Mouse (Mus musculus) MEL (cell line): ENCODE results near the gene Taldo1. TPM values are rescaled to one million over a fixed set of nuclear protein-coding genes. Genes with fewer than 3 reads are reported as not detected.

Experiments used
- DNase-seq: peaks from one replicate; pipeline ENCODE4 v3.0.0; 2011; ENCODE audit warnings: low read depth, low spot score
- H3K27ac ChIP-seq: 2 replicates; pipeline ENCODE4 v1.5.1; 2012; ENCODE audit warnings: low read depth, mild to moderate bottlenecking, control low read depth, low read length, moderate library complexity; ENCODE audit not compliant: control insufficient read depth
- H3K27me3 ChIP-seq, 2 experiments: fragments of 150-350 bp in 1 of 2; sonication (generic) in 1 of 2; 2 replicates each; pipeline ENCODE4 v1.6.1; 2012; ENCODE audit warnings: low read length in 2 of 2, mild to moderate bottlenecking in 2 of 2, improper control_type of control experiment in 1 of 2, moderate library complexity in 1 of 2; ENCODE audit not compliant: insufficient read depth in 2 of 2, control insufficient read depth in 1 of 2
- H3K36me3 ChIP-seq, 2 experiments: 2 replicates each; pipeline ENCODE4 v1.6.1; 2012 to 2014; ENCODE audit warnings: low read length in 2 of 2, improper control_type of control experiment in 1 of 2, inconsistent platforms in 1 of 2, mild to moderate bottlenecking in 1 of 2; ENCODE audit not compliant: insufficient read depth in 2 of 2, control insufficient read depth in 1 of 2
- H3K4me1 ChIP-seq, 2 experiments: fragments of 150-350 bp in 1 of 2; sonication (generic) in 1 of 2; 2 replicates each; pipeline ENCODE4 v1.6.1; 2012; ENCODE audit warnings: low read length in 2 of 2, improper control_type of control experiment in 1 of 2, mild to moderate bottlenecking in 1 of 2; ENCODE audit not compliant: insufficient read depth in 2 of 2, control insufficient read depth in 1 of 2
- H3K4me3 ChIP-seq, 2 experiments: fragments of 150-350 bp in 1 of 2; sonication (generic) in 1 of 2; 2 replicates each; pipeline ENCODE4 v1.5.1; 2012; ENCODE audit warnings: low read depth in 2 of 2, low read length in 2 of 2, mild to moderate bottlenecking in 2 of 2, moderate library complexity in 2 of 2, control low read depth in 1 of 2, improper control_type of control experiment in 1 of 2; ENCODE audit not compliant: control insufficient read depth in 1 of 2, insufficient read depth in 1 of 2
- H3K79me2 ChIP-seq: 2 replicates; pipeline ENCODE4 v1.6.1; 2012; ENCODE audit warnings: mild to moderate bottlenecking, low read length, moderate library complexity; ENCODE audit not compliant: control insufficient read depth, poor library complexity, insufficient read depth
- H3K9ac ChIP-seq: 2 replicates; pipeline ENCODE4 v1.6.1; 2012; ENCODE audit warnings: low read depth, mild to moderate bottlenecking, control low read depth, low read length, moderate library complexity; ENCODE audit not compliant: control insufficient read depth, poor library complexity, severe bottlenecking
- H3K9me3 ChIP-seq: fragments of 150-350 bp; sonication (generic); replicated peaks from 2 replicates; pipeline ENCODE4 v1.6.1; 2012; ENCODE audit warnings: mild to moderate bottlenecking, low read length, improper control_type of control experiment, moderate library complexity; ENCODE audit not compliant: insufficient read depth
- BHLHE40 ChIP-seq: IDR thresholded peaks from 2 replicates; pipeline ENCODE4 v1.6.1; 2012; ENCODE audit warnings: low read depth, mild to moderate bottlenecking, inconsistent platforms, low read length, improper control_type of control experiment, borderline replicate concordance
- CTCF ChIP-seq, 3 experiments: IDR thresholded peaks in 2 of 3; conservative IDR thresholded peaks in 1 of 3; 2 replicates each; pipeline ENCODE4 v1.5.1; 2011 to 2012; ENCODE audit warnings: low read length in 3 of 3, low read depth in 2 of 3, mild to moderate bottlenecking in 2 of 3, improper control_type of control experiment in 1 of 3, inconsistent platforms in 1 of 3, mixed read lengths in 1 of 3, moderate library complexity in 1 of 3; ENCODE audit not compliant: control insufficient read depth in 1 of 3, insufficient read depth in 1 of 3, poor library complexity in 1 of 3, severe bottlenecking in 1 of 3
- GABPA ChIP-seq: IDR thresholded peaks from 2 replicates; pipeline ENCODE4 v1.6.1; 2012; ENCODE audit warnings: low read depth, mild to moderate bottlenecking, inconsistent platforms, low read length, improper control_type of control experiment, moderate library complexity
- MAX ChIP-seq: IDR thresholded peaks from 2 replicates; pipeline ENCODE4 v1.6.1; 2011; ENCODE audit warnings: low read length, improper control_type of control experiment
- MAZ ChIP-seq: IDR thresholded peaks from 2 replicates; pipeline ENCODE4 v1.6.1; 2012; ENCODE audit warnings: low read depth, mild to moderate bottlenecking, inconsistent platforms, low read length, improper control_type of control experiment
- MEF2A ChIP-seq: IDR thresholded peaks from 2 replicates; pipeline ENCODE4 v1.6.1; 2014; ENCODE audit warnings: low read depth, mild to moderate bottlenecking, inconsistent platforms, low read length, improper control_type of control experiment; ENCODE audit not compliant: poor library complexity, insufficient replicate concordance, severe bottlenecking; ENCODE audit errors: extremely low read depth
- MXI1 ChIP-seq: IDR thresholded peaks from 2 replicates; pipeline ENCODE4 v1.6.1; 2011; ENCODE audit warnings: mild to moderate bottlenecking, low read depth, low read length, improper control_type of control experiment
- MYC ChIP-seq: IDR thresholded peaks from 2 replicates; pipeline ENCODE4 v1.6.1; 2011; ENCODE audit warnings: low read depth, mild to moderate bottlenecking, low read length, improper control_type of control experiment, moderate library complexity
- NRF1 ChIP-seq: IDR thresholded peaks from 2 replicates; pipeline ENCODE4 v1.6.1; 2014; ENCODE audit warnings: low read depth, mild to moderate bottlenecking, inconsistent platforms, low read length, improper control_type of control experiment, moderate library complexity; ENCODE audit not compliant: poor library complexity, insufficient read depth, severe bottlenecking
- POLR2AphosphoS2 ChIP-seq: IDR thresholded peaks from 2 replicates; pipeline ENCODE4 v1.6.1; 2011; ENCODE audit warnings: low read length, improper control_type of control experiment
- RAD21 ChIP-seq: IDR thresholded peaks from 2 replicates; pipeline ENCODE4 v1.6.1; 2011; ENCODE audit warnings: mild to moderate bottlenecking, low read depth, low read length, improper control_type of control experiment
- RCOR1 ChIP-seq: IDR thresholded peaks from 2 replicates; pipeline ENCODE4 v1.6.1; 2012; ENCODE audit warnings: low read depth, mild to moderate bottlenecking, inconsistent platforms, low read length, improper control_type of control experiment
- SIN3A ChIP-seq: IDR thresholded peaks from 2 replicates; pipeline ENCODE4 v1.6.1; 2012; ENCODE audit warnings: low read length, improper control_type of control experiment, inconsistent platforms
- SMC3 ChIP-seq: IDR thresholded peaks from 2 replicates; pipeline ENCODE4 v1.6.1; 2011; ENCODE audit warnings: low read depth, low read length, improper control_type of control experiment
- TAL1 ChIP-seq: IDR thresholded peaks from 2 replicates; pipeline ENCODE4 v1.6.1; 2012; ENCODE audit warnings: mild to moderate bottlenecking, inconsistent platforms, low read length, moderate library complexity, mixed read lengths
- UBTF ChIP-seq: IDR thresholded peaks from 2 replicates; pipeline ENCODE4 v1.6.1; 2012; ENCODE audit warnings: low read depth, mild to moderate bottlenecking, inconsistent platforms, low read length, improper control_type of control experiment, moderate library complexity, borderline replicate concordance; ENCODE audit not compliant: insufficient read depth
- USF1 ChIP-seq: IDR thresholded peaks from 2 replicates; pipeline ENCODE4 v1.6.1; 2014; ENCODE audit warnings: low read depth, mild to moderate bottlenecking, inconsistent platforms, low read length, improper control_type of control experiment, moderate library complexity
- ZC3H11A ChIP-seq: IDR thresholded peaks from 2 replicates; pipeline ENCODE4 v1.6.1; 2012; ENCODE audit warnings: low read depth, mild to moderate bottlenecking, inconsistent platforms, low read length, improper control_type of control experiment
- polyA plus RNA-seq, 2 experiments: library from polyadenylated mRNA; stranded (reverse) in 1 of 2; unstranded in 1 of 2; fragments of >175 nt in 1 of 2; fragments of >200 nt in 1 of 2; gene quantifications; 2 replicates each; pipeline versions ENCODE4 v1.2.1 to v1.2.4; 2012; ENCODE audit warnings: low replicate concordance in 2 of 2, low read depth in 1 of 2; ENCODE audit not compliant: insufficient read length in 2 of 2, insufficient read depth in 1 of 2, missing spikeins in 1 of 2
- total RNA-seq: library from RNA; depleted of rRNA; stranded (reverse); fragments of 300-350 nt; gene quantifications from 2 replicates; pipeline ENCODE4 v1.2.3, GENCODE M21; 2012

Gene Taldo1
- total and polyA plus RNA-seq, 3 experiments, result 298 to 415 TPM; not detected in 1

GRCm38 (mm10) chr7:141356971-141357370, 35.0 kb upstream of the Taldo1 start:
- peak; percentile 61 for DNase-seq
- Histone ChIP-seq H3K9me3 (no peaks in the 10 kb centered on the region), H3K27me3 (peaks cover 4 to 15% of the 10 kb centered on the region in 2 experiments; a peak in 3 of 4 replicates), H3K9ac (0 out of 2 replicates have a peak overlapping the region, but pooled peaks have one; percentile 3), H3K4me3 (0 out of 4 replicates have a peak overlapping the region, but pooled peaks have one; percentile 10 to 15), H3K4me1 (peaks cover 0 to 9% of the 10 kb centered on the region in 2 experiments; a peak in 3 of 4 replicates), H3K27ac (no peak overlapping the region), H3K79me2 (no peaks in the 10 kb centered on the region), H3K36me3 (no peaks in the 10 kb centered on the region)
- TF ChIP-seq MAZ, result no peak
- peak; percentile 42; the same call in 1 of the 2 replicates for TF ChIP-seq SIN3A
- TF ChIP-seq MAX, result 0 out of 2 replicates have a peak, but pooled peaks have one; percentile 41
- peak; percentile 44; the same call in 1 of the 2 replicates for TF ChIP-seq MXI1

DNA sequence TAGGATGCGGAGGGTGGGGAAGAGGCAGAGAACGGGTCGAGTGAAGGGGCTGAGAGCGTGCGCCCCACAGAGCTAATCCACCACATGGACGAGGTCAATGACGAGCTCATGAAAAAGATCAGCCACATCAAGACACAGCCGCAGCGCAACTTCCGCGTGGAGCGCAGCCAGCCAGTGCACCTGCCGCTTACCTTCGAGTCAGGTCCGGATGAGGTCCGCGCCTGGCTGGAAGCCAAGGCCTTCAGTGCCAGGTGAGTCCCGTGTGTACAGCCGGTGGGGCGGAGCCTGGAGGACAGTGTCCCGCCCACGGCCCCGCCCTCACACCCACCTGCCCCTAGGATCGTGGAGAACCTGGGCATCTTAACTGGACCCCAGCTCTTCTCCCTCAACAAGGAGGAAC, 30.5 kb upstream of the Taldo1 start:
- Histone ChIP-seq H3K27me3 (no peaks in the 10 kb centered on the region; a peak in 1 of 4 replicates), H3K4me1 (peaks cover 11 to 20% of the 10 kb centered on the region in 2 experiments)
- TF ChIP-seq ZC3H11A (no peak), GABPA (no peak)
- TF ChIP-seq, all 39 proteins: peak for 0
- H3K36me3 ChIP-seq, result peaks cover 0 to 16% of the 10 kb centered on the region in 2 experiments; a peak in 2 of 4 replicates
- DNase-seq, result no peak
- H3K27ac ChIP-seq, result no peak overlapping the region
- no peaks in the 10 kb centered on the region for H3K79me2 ChIP-seq
- H3K9ac ChIP-seq, result no peak overlapping the region
- H3K4me3 ChIP-seq, result no peak overlapping the region
- no peaks in the 10 kb centered on the region for H3K9me3 ChIP-seq

DNA sequence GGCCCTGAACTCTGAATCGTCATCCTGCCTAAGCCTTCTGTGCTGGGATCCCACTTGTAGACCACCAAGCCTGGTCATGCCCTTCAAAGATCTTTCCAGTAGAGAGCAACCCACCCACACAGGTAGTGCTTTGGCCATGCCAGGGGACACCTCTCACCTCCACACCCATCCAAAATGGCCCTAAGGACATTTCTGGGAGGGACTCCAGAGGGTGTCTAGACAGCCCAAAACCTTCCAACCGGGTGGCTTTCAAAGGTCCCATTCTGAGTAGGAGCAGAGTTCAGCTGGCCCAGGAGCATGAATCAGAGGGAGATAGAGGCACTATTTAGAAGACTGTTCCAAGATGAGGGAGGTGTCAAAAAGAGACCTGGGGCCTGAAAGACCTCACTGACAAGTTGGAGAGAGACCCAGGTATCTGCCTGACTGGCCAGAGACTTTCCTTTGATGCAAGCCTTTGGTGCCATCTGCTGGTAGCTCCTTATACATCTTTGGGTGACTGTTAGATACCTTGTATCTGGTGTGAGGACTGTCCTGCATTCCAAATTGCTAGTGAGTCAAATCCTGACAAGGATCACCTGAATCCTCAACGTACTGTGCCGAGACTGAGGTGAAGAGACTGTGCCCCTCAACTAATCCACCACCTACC, 28.8 kb upstream of the Taldo1 start:
- peak; percentile 86 for DNase-seq
- Histone ChIP-seq H3K4me1 (peaks cover 11 to 17% of the 10 kb centered on the region in 2 experiments), H3K36me3 (peaks cover 0 to 16% of the 10 kb centered on the region in 2 experiments; a peak in 2 of 4 replicates), H3K4me3 (no peak overlapping the region), H3K27ac (0 out of 2 replicates have a peak overlapping the region, but pooled peaks have one; percentile 4), H3K27me3 (no peaks in the 10 kb centered on the region; a peak in 1 of 4 replicates), H3K79me2 (no peaks in the 10 kb centered on the region), H3K9me3 (no peaks in the 10 kb centered on the region), H3K9ac (no peak overlapping the region; the same call in 1 of the 2 replicates)
- no peak for TF ChIP-seq TAL1
- no peak for TF ChIP-seq MEF2A
- TF ChIP-seq ZC3H11A, result peak; percentile 76
- no peak for TF ChIP-seq UBTF
- 0 out of 2 replicates have a peak, but pooled peaks have one; percentile 30 for TF ChIP-seq BHLHE40
- peak; percentile 92 for TF ChIP-seq RAD21
- no peak for TF ChIP-seq MAX
- peak; percentile 82 for TF ChIP-seq SMC3
- TF ChIP-seq MYC, result 0 out of 2 replicates have a peak, but pooled peaks have one; percentile 19
- no peak for TF ChIP-seq POLR2AphosphoS2
- no peak for TF ChIP-seq NRF1
- no peak for TF ChIP-seq GABPA
- TF ChIP-seq RCOR1, result no peak
- peak; percentile 60; the same call in 1 of the 2 replicates for TF ChIP-seq SIN3A
- TF ChIP-seq USF1, result no peak
- TF ChIP-seq CTCF (IDR thresholded peaks at IDR 0.05 in 2 of 3, conservative IDR thresholded peaks at IDR 0.05 in 1 of 3; ENCODE audit: control insufficient read depth in 1 of 3, insufficient read depth in 1 of 3, low read depth in 2 of 3, low read length in 3 of 3, poor library complexity in 1 of 3, severe bottlenecking in 1 of 3), result peak; percentile 67 to 90 (median 90)
